Mouse (Mus musculus) left cerebral cortex, adult 11 months (tissue): ENCODE measurements around the gene Pitpnm2.
A peak's percentile ranks its signal among the peaks of the same experiment; 100 is the strongest.

Experiments used
- DNase-seq: peaks from one replicate; pipeline ENCODE4 v3.0.0; 2022; ENCODE audit warnings: low spot score

The Pitpnm2 gene

DNA sequence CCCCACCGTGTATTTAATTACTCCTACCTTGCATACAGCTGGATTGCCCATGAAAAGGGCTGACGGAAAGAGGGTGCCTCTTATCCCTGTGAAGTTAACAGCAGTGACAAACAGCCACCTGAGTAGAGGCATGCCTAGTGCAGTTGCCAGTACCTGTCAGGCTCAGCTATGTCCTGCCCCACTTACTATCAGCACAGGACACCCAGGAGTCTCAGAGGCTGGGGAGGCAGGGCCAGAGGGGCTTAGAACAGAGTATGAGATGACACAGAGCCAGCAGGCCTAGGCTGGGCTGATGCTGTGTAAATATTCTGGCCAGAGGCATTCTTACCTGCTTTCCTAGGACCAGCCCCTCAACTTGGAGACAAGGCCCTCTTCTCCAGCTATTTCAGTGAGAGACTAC lies 48.0 kb downstream of the Pitpnm2 start:
- DNase-seq = no peak

DNA sequence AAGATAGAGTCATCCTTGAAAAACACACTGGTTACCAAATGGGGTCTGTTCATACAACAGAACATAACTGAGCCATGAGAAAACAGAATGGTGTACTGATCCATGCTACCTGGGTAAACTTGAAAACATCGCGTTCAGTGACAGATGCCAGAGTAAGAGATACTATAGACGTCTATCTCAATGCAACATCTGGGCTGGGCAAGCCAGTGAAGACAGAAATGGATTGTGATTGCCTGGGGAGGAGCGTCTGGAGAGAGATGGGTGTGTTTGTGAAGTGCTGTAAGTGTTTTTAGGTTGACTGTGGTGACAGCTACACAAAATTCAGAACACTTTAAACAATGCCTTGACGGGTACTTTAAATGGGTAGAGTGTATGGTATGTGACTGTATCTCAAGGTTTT lies 48.7 kb downstream of the Pitpnm2 start:
- DNase-seq = no peak

DNA sequence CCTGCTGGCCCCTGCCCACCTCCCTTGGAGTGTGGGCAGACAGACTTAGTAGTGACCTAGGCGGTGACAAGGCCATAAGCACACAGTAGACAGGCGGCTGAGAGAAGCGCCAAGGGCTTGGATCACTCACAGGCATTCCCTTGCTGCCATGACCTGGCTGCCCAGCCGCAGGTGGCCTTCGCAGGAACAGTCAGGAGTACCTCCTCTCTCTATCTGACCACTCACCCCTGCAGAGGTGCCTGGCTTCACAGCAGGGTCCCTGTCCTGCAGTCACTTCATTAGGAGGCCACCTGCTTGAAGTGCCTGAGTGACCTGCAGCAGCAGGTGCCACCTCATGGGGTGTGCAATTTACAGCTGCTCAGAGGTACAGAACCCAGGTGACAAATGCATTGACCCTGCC lies 50.4 kb downstream of the Pitpnm2 start:
- no peak for DNase-seq

DNA sequence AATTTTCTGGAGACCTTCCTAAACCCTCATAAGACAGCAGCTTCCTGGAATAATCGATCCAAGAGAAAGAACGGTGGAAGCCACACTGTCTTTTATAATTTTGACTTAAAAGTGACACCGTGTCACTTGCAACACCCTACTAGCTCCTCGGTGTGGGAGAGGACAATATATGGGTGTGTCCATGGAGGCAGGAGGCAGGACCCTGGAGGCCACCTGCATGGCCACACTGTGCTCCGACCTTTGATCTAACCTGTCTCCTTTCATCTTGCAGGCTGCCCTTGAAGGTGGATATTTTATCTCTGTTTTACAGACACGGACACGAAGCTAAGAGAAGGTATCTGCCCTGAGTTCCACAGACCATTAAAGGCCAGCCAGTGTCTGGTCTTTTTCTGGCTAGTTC lies 51.1 kb downstream of the Pitpnm2 start:
- no peak for DNase-seq

DNA sequence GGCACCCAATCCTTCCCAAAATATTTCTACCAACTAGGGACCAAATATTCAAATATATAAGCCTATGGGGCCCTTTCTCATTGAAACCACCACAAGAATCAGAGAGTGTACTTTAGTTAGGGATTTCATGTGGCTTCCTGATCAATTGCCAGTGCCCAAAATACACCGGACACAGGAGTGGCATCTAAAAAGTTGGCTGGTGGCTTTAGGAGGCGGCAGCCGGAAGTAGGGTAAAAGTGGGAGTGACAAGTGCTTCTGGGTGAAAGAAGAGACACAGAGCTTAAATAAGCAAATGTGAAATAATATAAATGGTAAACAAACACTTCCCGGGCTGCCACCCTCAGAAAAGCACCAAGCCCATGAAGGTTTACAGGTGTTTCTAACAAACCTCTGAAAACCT lies 53.5 kb downstream of the Pitpnm2 start:
- no peak for DNase-seq

DNA sequence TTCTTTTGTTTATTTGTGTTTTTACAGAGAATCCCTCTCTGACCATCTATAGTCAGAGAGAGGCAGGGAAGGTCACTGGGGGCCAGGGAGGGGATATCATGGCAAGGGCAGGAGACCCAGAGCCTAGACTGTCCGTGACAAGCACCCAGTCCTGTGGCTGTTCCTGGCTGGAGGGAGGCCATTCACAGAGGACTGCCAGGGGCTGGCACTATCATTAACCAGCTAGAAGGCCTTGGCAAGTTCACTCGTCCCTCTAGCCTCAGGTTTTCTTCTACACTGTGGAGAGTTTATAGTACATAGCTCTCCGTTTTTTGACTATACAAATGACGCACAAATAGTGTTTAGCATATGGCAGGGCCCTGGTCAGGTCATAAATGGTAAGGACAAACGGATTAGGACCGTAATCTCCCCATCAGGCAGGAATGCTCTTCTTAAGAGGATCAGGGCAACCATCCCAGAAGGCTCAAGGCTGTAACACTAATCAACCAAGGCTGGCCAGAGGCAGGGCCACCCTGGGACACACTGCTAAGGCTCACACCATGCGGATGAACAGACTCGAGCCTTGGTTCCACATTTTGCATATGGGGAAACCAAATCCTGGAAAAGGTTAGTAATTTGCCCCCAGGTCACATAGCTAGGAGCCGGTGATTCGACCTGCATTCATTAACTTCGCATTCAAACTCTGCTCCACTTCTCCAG lies 55.0 kb downstream of the Pitpnm2 start:
- no peak for DNase-seq

DNA sequence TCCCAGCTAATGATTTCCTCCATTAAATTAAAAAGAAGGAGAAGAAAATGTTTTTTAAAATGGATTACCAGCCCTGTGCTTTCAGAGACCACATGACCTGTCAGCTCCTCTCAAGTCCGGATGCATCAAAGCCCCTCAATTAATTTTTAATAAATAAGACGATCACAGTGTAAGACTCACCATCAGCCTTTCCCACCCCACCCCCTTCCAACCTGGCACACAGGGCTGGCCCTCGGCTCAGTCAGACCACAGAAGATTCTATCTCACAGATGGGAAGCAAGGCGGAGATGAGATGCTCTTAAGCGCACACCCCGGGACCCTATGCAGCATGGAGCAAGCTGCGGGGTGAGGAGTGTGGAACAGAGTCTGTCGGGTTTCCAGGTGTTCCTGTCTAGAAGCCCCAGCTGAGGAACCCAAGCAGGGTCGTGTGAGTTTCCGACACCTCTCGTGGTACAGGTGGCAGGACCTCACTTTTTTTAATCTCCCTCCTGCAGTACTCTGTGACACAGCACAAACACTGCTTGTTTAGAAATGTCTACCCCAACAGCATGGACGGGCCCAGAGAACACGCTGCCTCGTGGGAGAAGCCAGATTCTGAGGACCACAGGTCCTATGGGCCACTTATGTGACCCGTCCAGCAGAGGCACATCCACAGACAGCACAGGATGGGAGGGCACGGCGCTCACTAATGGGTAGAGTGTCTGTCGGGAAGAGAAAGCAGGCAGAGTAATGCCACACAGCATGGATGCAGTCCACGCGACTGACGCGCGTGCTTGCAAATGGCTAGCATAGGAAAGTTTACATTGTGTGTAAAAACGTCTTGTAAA lies 56.1 kb downstream of the Pitpnm2 start:
- DNase-seq = no peak

DNA sequence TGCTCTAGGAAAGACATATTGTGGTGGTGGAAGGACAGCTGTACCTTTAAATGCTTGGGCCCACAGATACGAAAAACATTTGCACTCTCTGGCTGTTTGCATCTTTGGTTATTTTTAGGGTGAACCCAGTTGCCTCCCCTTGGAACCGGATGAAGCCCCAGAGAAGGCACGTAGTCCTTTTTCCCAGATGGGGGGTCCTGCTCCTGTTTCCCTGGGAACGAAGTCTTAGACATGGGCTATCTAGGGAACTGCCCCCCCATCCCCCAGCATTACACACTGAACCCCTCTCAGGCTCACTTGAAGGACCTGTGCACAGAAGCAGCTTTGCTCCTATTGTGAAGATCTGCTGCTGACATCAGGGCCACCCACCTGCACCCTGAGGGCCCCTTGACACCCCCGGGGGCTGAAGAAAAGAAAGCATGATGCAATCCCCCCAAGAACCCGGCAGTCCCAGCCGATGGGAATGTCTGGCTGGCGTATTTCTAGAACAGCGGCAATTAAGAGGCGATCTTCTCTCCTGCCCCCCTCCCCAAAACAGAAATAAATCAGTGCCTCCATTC lies 56.8 kb downstream of the Pitpnm2 start:
- DNase-seq = no peak

DNA sequence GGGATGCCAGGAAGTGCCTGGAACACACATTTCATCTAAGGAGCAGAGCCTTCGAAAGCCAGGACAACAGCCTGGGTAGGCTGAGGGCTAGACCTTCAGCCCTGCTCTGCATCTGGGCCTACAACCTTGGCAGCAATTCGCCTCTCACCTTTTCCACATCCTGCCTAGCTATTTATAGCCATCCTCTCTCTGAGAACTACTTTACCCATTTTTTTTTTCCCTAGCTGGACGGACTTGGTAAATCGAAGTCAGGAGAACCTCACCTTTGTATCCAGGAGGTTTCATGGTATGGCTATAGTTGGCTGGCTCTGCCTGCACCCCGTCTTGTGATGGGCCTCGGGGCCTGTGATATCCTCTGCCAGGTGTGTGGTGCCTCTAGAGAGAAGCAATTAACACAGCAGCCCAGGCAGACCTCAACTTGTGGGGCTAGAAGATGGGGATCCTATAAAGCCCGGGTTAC lies 57.3 kb downstream of the Pitpnm2 start:
- no peak for DNase-seq

DNA sequence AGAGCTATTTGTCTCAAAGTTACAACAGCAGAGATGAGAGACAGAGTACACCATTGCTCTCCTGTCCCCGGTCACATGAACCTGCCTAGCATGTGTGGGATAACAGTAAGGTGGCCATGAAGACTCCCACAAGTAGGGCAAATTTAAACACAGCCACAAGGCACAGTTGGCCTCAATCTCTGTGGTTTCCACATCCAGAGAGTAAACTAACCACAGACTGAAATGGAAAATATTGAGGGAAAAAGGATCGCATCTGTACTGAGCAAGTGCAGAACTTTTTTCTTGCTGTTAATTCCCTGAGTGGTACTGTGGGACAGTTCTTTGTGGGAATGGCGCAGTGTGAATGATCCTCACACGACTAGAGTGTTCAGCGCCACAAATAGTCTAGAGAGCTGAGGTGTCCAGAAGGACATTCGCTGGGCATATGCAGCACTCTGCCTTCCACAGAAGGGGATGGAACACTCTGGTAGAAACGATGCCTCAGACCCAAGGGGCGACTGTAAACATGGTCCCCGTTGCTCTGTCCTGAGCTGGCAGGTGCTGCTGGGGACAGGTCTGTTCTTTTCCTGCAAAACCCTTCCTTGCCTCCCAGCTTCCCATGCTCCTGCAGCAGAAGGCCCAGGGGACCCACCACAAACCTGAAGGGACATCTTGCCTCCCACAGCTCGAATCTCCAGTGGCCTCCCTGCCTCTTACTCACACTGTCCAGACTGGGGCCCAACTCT lies 59.3 kb downstream of the Pitpnm2 start:
- no peak for DNase-seq

DNA sequence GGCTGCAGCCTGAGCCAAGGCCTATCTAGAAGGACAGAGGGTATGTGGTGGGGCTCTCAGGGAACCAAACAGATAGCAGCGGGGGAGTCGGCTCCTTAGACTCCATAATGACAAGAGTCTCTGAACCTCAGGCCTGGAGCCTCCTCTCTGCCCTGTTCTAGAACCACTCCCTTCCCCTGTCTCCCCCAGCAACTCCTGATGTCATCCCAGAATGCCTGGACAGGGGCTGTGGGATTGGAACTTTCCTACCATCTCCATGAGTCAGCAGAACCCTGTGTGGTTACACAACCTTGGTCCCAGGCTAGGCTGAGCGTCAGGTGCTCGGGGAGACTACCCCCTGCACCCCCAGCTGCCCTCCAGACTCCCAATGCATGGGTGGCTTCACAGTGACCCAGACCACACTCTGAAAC lies 60.0 kb downstream of the Pitpnm2 start:
- DNase-seq = no peak

DNA sequence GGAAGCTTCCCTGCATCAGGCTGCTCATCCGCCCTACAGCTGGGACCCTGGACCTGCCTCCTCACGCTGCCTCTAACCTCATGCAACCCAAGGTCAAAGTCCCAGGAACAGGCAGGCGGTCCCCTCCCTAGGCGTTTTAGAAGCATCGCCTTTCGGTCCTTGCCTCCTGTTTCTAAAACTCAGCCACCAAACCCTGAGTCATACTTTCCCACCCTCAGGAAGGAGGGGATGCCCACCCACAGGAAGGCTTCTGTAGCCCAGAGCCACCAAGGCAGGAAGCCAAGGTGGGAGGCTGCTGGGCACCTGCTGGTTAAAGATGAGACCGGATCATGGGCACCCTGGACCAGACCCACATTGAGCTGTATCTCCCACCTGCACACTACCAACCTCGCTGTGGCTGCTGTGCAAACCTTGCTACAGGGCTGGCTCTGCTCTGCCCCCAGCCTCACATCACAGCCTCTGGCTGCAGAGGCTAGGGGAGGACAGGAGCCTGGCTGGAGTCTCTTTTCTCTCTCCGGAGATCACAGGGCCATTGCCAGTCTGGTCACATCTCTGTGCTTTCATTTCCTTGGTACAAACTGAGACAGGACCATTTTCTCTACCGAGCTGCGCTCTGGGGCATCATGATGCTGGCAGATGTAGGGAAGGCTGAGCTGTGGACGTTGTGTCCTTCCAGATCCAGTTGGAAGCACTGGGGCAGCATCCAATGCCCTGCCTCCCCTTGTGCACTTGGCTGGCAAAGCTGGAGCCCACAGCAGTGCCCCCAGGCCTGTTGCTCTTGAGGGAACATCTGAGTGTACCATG lies 61.9 kb downstream of the Pitpnm2 start:
- peak; percentile 54 for DNase-seq

DNA sequence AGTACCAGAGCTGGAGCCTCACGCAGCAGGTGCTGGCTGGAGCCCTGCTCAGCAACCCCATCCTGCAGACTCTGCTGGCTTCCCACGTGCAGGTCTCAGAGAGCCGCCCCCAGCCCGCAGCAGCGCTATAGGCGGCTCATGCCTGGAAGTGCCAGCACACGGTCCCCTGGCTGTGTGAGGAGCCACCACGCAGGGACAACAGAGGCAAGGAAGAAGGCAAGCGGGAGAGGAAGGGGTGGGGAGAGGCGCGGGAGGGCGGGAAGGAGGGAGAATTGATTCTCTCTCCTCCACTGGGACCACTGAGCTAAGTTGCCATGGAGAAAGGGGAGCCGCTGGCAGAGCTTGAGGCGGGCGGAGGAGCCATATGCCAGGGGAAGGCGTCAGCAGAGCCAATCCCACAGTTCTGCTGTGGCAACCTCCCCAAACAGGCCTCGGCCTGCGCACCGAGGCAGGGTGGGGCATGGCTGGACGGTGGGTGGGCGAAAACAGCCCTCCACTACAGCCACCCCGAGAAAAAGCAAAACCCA lies 62.5 kb downstream of the Pitpnm2 start:
- peak; percentile 68 for DNase-seq

DNA sequence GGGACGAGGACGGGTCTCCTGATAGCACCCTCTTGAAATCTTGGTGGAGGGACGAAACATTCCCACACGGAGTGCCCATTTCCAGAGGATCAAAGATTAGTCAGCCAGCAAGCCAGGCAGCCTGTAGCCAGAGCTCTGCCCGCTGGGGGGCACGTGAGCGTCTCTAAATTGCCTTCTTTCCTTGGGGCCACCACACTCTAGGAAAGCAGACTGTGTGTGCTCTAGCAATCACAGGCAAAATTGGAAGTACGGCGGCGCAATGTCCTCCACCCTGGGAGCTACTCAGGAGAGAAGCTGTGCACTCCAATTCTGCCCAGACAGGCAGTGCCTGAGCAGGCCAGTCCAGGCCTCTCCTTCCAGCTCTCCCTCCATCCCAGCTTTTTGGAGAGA lies 63.1 kb downstream of the Pitpnm2 start:
- no peak for DNase-seq

DNA sequence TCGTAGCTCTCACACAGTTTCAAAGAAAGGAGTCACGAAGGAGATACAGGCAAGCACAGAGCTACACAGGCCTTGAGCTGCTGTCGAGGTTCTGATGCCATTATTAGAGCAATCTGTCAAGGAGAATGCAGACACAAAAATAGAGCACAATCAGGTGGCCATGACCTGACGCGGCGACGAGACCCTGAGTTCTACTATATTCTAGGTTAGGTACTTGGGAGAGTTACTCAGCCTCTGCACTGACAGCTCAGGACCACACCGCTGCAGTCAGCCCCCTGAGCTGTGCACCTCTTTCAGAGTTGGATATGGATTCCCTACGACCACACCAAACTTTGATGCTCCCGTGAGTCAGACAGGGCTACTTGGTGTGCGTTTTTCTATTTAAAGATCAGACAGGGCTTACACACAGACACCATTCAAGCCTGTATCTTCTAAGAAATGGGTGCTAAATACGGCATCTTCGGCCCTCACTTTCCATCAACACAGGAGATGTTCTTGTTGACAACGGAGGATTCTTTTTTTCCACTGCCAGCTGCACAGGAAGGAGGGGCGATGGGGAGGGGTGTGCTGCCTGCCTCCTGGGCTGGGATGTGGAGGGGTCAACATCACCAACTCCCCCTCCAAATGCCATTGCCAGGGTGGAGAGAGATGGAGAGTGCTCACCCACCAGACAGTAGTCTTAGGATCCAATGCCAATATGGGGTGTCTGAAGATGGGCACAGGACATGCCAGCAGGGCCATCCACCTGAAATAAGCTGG lies 63.7 kb downstream of the Pitpnm2 start:
- DNase-seq = no peak

DNA sequence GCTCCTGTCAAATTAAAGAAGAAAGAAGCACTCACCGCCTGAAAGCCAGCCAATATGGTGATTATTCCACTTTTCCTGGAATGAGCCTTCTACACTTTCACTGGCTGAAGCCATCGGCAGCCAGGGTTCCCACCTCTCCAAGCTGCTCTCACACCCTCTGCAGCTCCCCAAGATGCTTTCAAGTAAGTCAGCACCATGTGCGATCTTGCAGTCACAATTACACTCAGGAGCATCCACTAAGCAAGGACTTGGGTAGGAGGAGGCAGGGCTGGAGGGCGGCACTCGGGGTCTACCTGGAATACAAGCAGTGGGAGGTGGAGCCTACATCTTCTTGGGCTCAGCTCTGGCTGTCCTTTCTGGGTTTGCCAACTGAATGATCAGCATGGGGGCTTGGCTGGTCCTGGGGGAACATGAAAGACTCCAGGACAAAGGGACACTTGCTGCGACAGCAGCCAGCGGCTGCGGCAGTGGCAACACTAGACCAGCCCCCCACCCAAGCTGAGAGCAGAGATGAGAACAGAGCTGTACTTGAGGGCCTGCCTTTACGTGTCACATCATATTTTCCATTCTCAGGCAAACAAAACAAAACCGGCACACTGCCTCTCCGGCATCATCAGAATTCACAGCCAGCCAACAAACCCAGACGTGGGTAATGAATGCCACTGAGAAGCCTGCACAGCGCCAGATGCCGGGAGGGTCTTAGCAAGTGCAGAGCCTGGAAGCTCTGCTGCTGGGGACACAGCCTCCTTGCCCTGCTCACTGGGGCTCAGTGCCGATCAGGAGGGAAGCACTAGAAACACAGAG lies 64.5 kb downstream of the Pitpnm2 start:
- no peak for DNase-seq

DNA sequence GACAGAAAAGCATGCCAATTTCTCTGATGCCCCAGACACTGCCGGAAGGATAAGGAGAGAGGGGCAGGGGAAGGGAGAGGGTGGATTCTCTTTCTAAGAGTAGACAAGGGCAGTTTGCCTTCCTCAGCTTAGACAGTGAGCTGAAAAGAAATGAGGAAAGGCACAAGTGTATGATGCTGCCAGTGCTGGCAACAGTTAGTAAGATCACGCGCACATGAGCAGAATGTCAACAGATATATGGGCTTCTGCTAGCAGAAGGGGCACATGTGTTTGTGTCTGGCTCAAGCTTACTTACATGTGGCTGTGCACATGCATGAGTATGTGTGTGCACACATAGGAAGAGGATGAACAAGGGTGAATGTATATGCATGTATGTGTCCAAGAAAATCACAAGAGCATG lies 65.4 kb downstream of the Pitpnm2 start:
- no peak for DNase-seq

DNA sequence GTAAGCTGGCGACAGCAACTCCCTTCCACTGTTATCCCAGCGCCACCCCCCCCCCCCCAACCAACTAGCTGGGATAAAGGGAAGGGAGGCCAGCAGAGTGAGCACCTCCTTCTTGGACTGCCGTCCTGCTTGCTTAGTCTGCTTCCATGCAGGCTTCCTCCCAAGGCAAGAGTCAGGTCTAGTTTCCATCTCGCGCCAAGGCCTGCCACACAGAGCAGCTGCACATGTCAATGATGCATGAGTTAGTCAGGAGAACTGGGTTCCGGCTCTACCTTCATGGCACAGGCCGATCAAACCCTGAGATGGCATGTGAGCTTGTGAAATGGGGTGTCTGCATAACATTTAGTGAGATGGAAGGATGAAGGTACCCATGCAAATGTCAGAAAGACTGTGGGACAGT lies 66.9 kb downstream of the Pitpnm2 start:
- DNase-seq = no peak

DNA sequence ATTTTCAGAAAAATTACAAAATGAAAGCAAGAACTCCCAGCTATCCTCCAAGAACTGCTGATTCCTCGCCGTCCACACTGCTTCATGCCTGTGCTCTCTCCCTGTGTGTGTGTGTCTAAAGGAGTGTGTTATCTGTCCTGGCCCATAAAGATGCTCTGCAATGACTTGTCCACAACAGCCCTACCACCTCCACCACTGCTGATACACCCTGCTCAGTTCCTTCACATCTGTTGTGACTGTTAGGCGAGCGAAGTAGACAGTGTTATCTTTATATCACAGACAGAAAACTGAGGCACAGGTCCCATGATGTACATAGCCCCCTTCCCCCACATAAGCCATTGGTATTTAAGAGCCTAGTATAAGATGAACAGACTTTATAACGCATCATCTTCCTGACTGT lies 67.5 kb downstream of the Pitpnm2 start:
- DNase-seq = no peak
